Mouse (Mus musculus) hindbrain, embryonic 13.5 days (tissue): ENCODE data around the gene Ifne. TPM values are rescaled to one million over a fixed set of nuclear protein-coding genes. Genes with fewer than 3 reads are reported as not detected.

Experiments used
- microRNA counts: library from miRNA; unstranded; fragments of <30 nt; microRNA quantifications from one replicate; lab custom pipeline; 2016
- microRNA-seq: library from miRNA; unstranded; fragments of <30 nt; microRNA quantifications from one replicate; pipeline ENCODE4, GENCODE M21; 2016
- polyA plus RNA-seq: library from polyadenylated mRNA; unstranded; fragments of >200 nt; fragmentation: Nextera tagmentation; extraction: Ambion mirVana; gene quantifications from 2 replicates; pipeline ENCODE4 v1.2.1, GENCODE M21; 2015

Gene Ifne
- polyA plus RNA-seq, 1 experiment from 2014 or later: not detected

MicroRNA genes within 50 kb of the gene (microRNA counts, 519-probe panel; counts per million panel counts)
- microRNA mmu-miR-31 (lab: Ali Mortazavi, UCI): 2,641 counts per million, percentile 24 among the panel's probes with 10 or more counts

Small RNA genes lying within 50 kb of the gene (microRNA-seq; reads per million reads assigned to microRNA genes)
- gene Mir31: 47.7 reads per million, percentile 40 among the genes with 10 or more reads in this experiment

Other genes starting within 250 kb of the Ifne start
- not detected in 2 replicates for gene C87499, start 245.8 kb downstream of the Ifne start, polyA plus RNA-seq
- gene Ifna13, start 235.7 kb downstream of the Ifne start, polyA plus RNA-seq: not detected in 2 replicates
- not detected in 2 replicates for gene Ifna16, start 203.3 kb downstream of the Ifne start, polyA plus RNA-seq
- gene Ifna2, start 196.3 kb downstream of the Ifne start, polyA plus RNA-seq: not detected in 2 replicates
- not detected in 2 replicates for gene Ifnab, start 188.8 kb downstream of the Ifne start, polyA plus RNA-seq
- gene Gm26566, start 158.4 kb downstream of the Ifne start, polyA plus RNA-seq: 1.6 and 2.6 TPM in 2 replicates
- 129 and 130 TPM in 2 replicates for gene Klhl9, start 157.7 kb downstream of the Ifne start, polyA plus RNA-seq
- gene Gm13271, start 125.3 kb downstream of the Ifne start, polyA plus RNA-seq: not detected in 2 replicates
- gene Gm13283, start 120.1 kb downstream of the Ifne start, polyA plus RNA-seq: 0.22 TPM in 1 of 2 replicates, not detected in the other
- gene Gm13290, start 106.4 kb downstream of the Ifne start, polyA plus RNA-seq: 0.22 TPM in 1 of 2 replicates, not detected in the other
- gene Gm13289, start 103.3 kb downstream of the Ifne start, polyA plus RNA-seq: not detected in 2 replicates
- gene Gm13272, start 100.4 kb downstream of the Ifne start, polyA plus RNA-seq: not detected in 2 replicates
- gene Ifnz, start 98.1 kb downstream of the Ifne start, polyA plus RNA-seq: not detected in 2 replicates
- not detected in 2 replicates for gene Gm13276, start 94.5 kb downstream of the Ifne start, polyA plus RNA-seq
- not detected in 2 replicates for gene Gm13277, start 91.6 kb downstream of the Ifne start, polyA plus RNA-seq
- not detected in 2 replicates for gene Gm13278, start 88.7 kb downstream of the Ifne start, polyA plus RNA-seq
- not detected in 2 replicates for gene Gm13275, start 85.7 kb downstream of the Ifne start, polyA plus RNA-seq
- gene Gm13279, start 82.8 kb downstream of the Ifne start, polyA plus RNA-seq: not detected in 2 replicates
- not detected in 2 replicates for gene Gm13285, start 80.5 kb downstream of the Ifne start, polyA plus RNA-seq
- not detected in 2 replicates for gene Gm13287, start 76.9 kb downstream of the Ifne start, polyA plus RNA-seq
- not detected in 2 replicates for gene Gm13288, start 74.7 kb downstream of the Ifne start, polyA plus RNA-seq
- not detected in 2 replicates for gene Ifna7, start 64.0 kb downstream of the Ifne start, polyA plus RNA-seq
- not detected in 2 replicates for gene Ifna11, start 60.2 kb downstream of the Ifne start, polyA plus RNA-seq
- gene Ifna6, start 52.8 kb downstream of the Ifne start, polyA plus RNA-seq: not detected in 2 replicates
- not detected in 2 replicates for gene Ifna5, start 44.7 kb downstream of the Ifne start, polyA plus RNA-seq
- not detected in 2 replicates for gene Ifna4, start 38.3 kb downstream of the Ifne start, polyA plus RNA-seq
- gene Ifna1, start 30.1 kb downstream of the Ifne start, polyA plus RNA-seq: not detected in 2 replicates